Comparison of ENCODE assay signal across 16 mouse cellular contexts in genomic region chrX:10450143-10451060, GRCm38 (mm10). TPM values are rescaled to one million over a fixed set of nuclear protein-coding genes. Genes with fewer than 3 reads are reported as not detected.
DNase-seq lines count a peak whose midpoint lies in the region; ATAC-seq lines count a peak whose summit lies in the region.
"Had no signal": no experiment of that assay in that cellular context is flagged by ENCODE, and none has a peak within 500 bp of the region (broad histone marks: within the 10 kb centered on the region; RNA-seq: fewer than 3 reads in every experiment).

No protein-coding gene starts in this region.

- no peaks in the 10 kb centered on the region for H3K27me3 ChIP-seq in forebrain, embryonic 16.5 days (replicated peaks; ENCODE audit: control insufficient read depth, insufficient read depth, low read length)
- no peaks in the 10 kb centered on the region for H3K27me3 ChIP-seq in midbrain, embryonic 16.5 days (ENCODE audit: control insufficient read depth, insufficient read depth, low read depth, low read length)
- H3K27me3 ChIP-seq in midbrain, embryonic 15.5 days (replicated peaks): no peaks in the 10 kb centered on the region
- H3K27me3 ChIP-seq: CH12.LX; limb, embryonic 15.5 days; neural tube, embryonic 15.5 days had no signal

- no peak overlapping the region for H3K4me2 ChIP-seq in forebrain, embryonic 16.5 days (ENCODE audit: low read length)
- no peak overlapping the region for H3K4me2 ChIP-seq in midbrain, embryonic 16.5 days (ENCODE audit: low read length)
- H3K4me2 ChIP-seq in midbrain, embryonic 15.5 days: no peak overlapping the region
- H3K4me2 ChIP-seq: limb, embryonic 15.5 days; neural tube, embryonic 15.5 days had no signal

- WGBS in forebrain, embryonic 16.5 days: 26% methylated on average over 2 of the region's 2 CpGs
- WGBS in midbrain, embryonic 16.5 days: 39% methylated on average over 2 of the region's 2 CpGs
- 33% methylated on average over 2 of the region's 2 CpGs for WGBS in midbrain, embryonic 15.5 days

- H3K9ac ChIP-seq in forebrain, embryonic 16.5 days (replicated peaks; ENCODE audit: low read depth, low read length): no peak overlapping the region
- H3K9ac ChIP-seq in midbrain, embryonic 16.5 days (ENCODE audit: low read depth, low read length): no peak overlapping the region
- no peak overlapping the region for H3K9ac ChIP-seq in midbrain, embryonic 15.5 days
- H3K9ac ChIP-seq: limb, embryonic 15.5 days; neural tube, embryonic 15.5 days had no signal

- no peaks in the 10 kb centered on the region for H3K9me3 ChIP-seq in forebrain, embryonic 16.5 days (ENCODE audit: control insufficient read depth, low read length)
- no peaks in the 10 kb centered on the region for H3K9me3 ChIP-seq in midbrain, embryonic 16.5 days (replicated peaks; ENCODE audit: control insufficient read depth, low read length, poor library complexity, severe bottlenecking)
- no peaks in the 10 kb centered on the region for H3K9me3 ChIP-seq in midbrain, embryonic 15.5 days
- H3K9me3 ChIP-seq: limb, embryonic 15.5 days; neural tube, embryonic 15.5 days had no signal

- H3K27ac ChIP-seq in forebrain, embryonic 16.5 days (ENCODE audit: low read length): no peak overlapping the region
- H3K27ac ChIP-seq in midbrain, embryonic 16.5 days (ENCODE audit: low read length): no peak overlapping the region
- H3K27ac ChIP-seq in midbrain, embryonic 15.5 days: no peak overlapping the region
- H3K27ac ChIP-seq: limb, embryonic 15.5 days; neural tube, embryonic 15.5 days had no signal

- peak; percentile 22 to 33 for DNase-seq in left cerebral cortex, adult 18-20 months (ENCODE audit: low spot score in 2 of 2)
- no peak for DNase-seq in left cerebral cortex, adult 11 months (ENCODE audit: low spot score)
- peak; percentile 62 for DNase-seq in cerebellum, adult 8-10 months
- DNase-seq in telencephalon, adult 2 months (ENCODE audit: low read depth, low spot score): peak; percentile 66
- DNase-seq: kidney, postnatal 25 days; lung, adult 2 months; thymus, postnatal 25 days had no signal

- H3K4me3 ChIP-seq in forebrain, embryonic 16.5 days (replicated peaks; ENCODE audit: low read length): no peak overlapping the region
- H3K4me3 ChIP-seq in midbrain, embryonic 16.5 days (ENCODE audit: low read depth, low read length): no peak overlapping the region
- H3K4me3 ChIP-seq in midbrain, embryonic 15.5 days: no peak overlapping the region
- H3K4me3 ChIP-seq: limb, embryonic 15.5 days; neural tube, embryonic 15.5 days had no signal

- no peaks in the 10 kb centered on the region for H3K4me1 ChIP-seq in forebrain, embryonic 16.5 days (replicated peaks; ENCODE audit: control insufficient read depth, insufficient read depth, low read length)
- no peaks in the 10 kb centered on the region for H3K4me1 ChIP-seq in midbrain, embryonic 16.5 days (ENCODE audit: control insufficient read depth, insufficient read depth, low read length)
- no peaks in the 10 kb centered on the region for H3K4me1 ChIP-seq in midbrain, embryonic 15.5 days
- H3K4me1 ChIP-seq: limb, embryonic 15.5 days; neural tube, embryonic 15.5 days had no signal

- no peaks in the 10 kb centered on the region for H3K36me3 ChIP-seq in forebrain, embryonic 16.5 days (ENCODE audit: control insufficient read depth, insufficient read depth)
- H3K36me3 ChIP-seq in midbrain, embryonic 16.5 days (ENCODE audit: control insufficient read depth, insufficient read depth, low read length): no peaks in the 10 kb centered on the region
- H3K36me3 ChIP-seq in midbrain, embryonic 15.5 days (replicated peaks): no peaks in the 10 kb centered on the region
- H3K36me3 ChIP-seq: limb, embryonic 15.5 days; neural tube, embryonic 15.5 days had no signal

- ATAC-seq in forebrain, embryonic 16.5 days: peak; percentile 73
- no peak for ATAC-seq in midbrain, embryonic 16.5 days
- no peak for ATAC-seq in midbrain, embryonic 15.5 days (replicated peaks)
- ATAC-seq: intestine, postnatal 0 days; Patski had no signal

RNA-seq across cellular contexts. Expression of gene Tspan7, which starts 34.6 kb away (rescaled TPM):
- total RNA-seq in left cerebral cortex, adult 18-20 months (2021): 1,000 to 10,000 TPM; 1,249 to 1,400 TPM
- 310 and 336 TPM in 2 replicates for polyA plus RNA-seq in forebrain, embryonic 16.5 days (2015; fragmentation: Nextera tagmentation; extraction: Ambion mirVana)
- 471 and 549 TPM in 2 replicates for polyA plus RNA-seq in midbrain, embryonic 16.5 days (2015; fragmentation: Nextera tagmentation; extraction: Ambion mirVana)
- 422 and 425 TPM in 2 replicates for polyA plus RNA-seq in midbrain, embryonic 15.5 days (2015; fragmentation: Nextera tagmentation; extraction: Ambion mirVana)
- total RNA-seq: CH12.LX; monocyte, adult 5-6 weeks had no signal
